Mouse (Mus musculus) thymus, adult 2 months (tissue): Measurements from ENCODE around the gene Gm10134.

ENCODE experiments used
- CTCF ChIP-seq: fragments of 200-500 bp; IDR thresholded peaks from 2 replicates; pipeline ENCODE4 v1.5.1; 2012; ENCODE audit warnings: mild to moderate bottlenecking, control low read depth, low read length, moderate library complexity, borderline replicate concordance; ENCODE audit not compliant: control insufficient read depth, poor library complexity, insufficient read depth; ENCODE audit errors: extremely low read depth
- POLR2A ChIP-seq: fragments of 200-500 bp; IDR thresholded peaks from 2 replicates; pipeline ENCODE4 v1.6.1; 2012; ENCODE audit warnings: mild to moderate bottlenecking, low read length, control low read depth, moderate library complexity; ENCODE audit not compliant: control insufficient read depth, poor library complexity, insufficient read depth; ENCODE audit errors: extremely low read depth

DNA sequence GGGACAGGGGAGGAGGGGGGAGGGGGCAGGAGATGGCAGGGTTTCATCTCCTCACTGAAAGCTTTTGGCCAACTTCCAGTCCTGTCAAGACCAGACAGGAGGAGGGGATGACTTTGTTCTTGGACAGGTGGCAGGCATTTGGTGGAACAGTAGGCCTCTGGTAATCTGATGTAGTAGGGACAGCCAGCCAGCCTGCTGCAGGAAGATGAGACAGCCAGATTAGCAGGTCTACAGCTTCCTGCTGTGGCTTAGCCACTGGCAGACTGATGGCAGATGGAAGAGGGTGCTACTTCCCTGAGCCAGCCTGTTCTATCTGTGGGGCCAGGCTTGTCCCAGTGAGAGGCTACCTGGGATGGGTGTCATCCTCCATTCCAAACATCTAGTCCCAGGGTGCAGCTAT is 40.1 kb downstream of the Gm10134 start:
- TF ChIP-seq POLR2A (no peak), CTCF (no peak)
